Mouse (Mus musculus) midbrain, embryonic 11.5 days (tissue): ENCODE measurements around the gene Fgfrl1. TPM values are rescaled to one million over a fixed set of nuclear protein-coding genes. Genes with fewer than 3 reads are reported as not detected.
"Not testable (repeated sequence)": the region's sequence is repeated elsewhere in the genome, so short reads cannot be mapped to it uniquely, and the experiment has no call there.

Experiments
- ATAC-seq: fragments of 200-750 bp; cut with Nextera tagmentation; 2 replicates; pipeline ENCODE4 v1.8.0; 2017; ENCODE audit warnings: moderate TSS enrichment, moderate library complexity; ENCODE audit not compliant: low FRiP score
- DNase-seq: peaks from one replicate; pipeline ENCODE4 v3.0.0; 2015; ENCODE audit warnings: low spot score; ENCODE audit errors: missing footprints
- H3K27ac ChIP-seq: fragments of 300-500 bp; sonication (generic); 2 replicates; pipeline ENCODE4 v1.5.1; 2014; ENCODE audit warnings: low read depth, low read length
- H3K27me3 ChIP-seq: fragments of 300-500 bp; sonication (generic); 2 replicates; pipeline ENCODE4 v1.6.1; 2014; ENCODE audit warnings: mild to moderate bottlenecking, low read length, moderate library complexity, mixed read lengths; ENCODE audit not compliant: control insufficient read depth, insufficient read depth
- H3K36me3 ChIP-seq: fragments of 300-500 bp; sonication (generic); 2 replicates; pipeline ENCODE4 v1.6.1; 2014; ENCODE audit warnings: mild to moderate bottlenecking, low read length, moderate library complexity, mixed read lengths; ENCODE audit not compliant: control insufficient read depth, insufficient read depth
- H3K4me1 ChIP-seq: fragments of 300-500 bp; sonication (generic); 2 replicates; pipeline ENCODE4 v1.6.1; 2014; ENCODE audit warnings: low read length; ENCODE audit not compliant: control insufficient read depth, insufficient read depth
- H3K4me2 ChIP-seq: fragments of 300-500 bp; sonication (generic); 2 replicates; pipeline ENCODE4 v1.6.1; 2014; ENCODE audit warnings: mild to moderate bottlenecking, moderate library complexity
- H3K4me3 ChIP-seq: fragments of 300-500 bp; sonication (generic); 2 replicates; pipeline ENCODE4 v1.5.1; 2014; ENCODE audit warnings: low read depth, low read length
- H3K9ac ChIP-seq: fragments of 300-500 bp; sonication (generic); 2 replicates; pipeline ENCODE4 v1.6.1; 2014; ENCODE audit warnings: low read length
- H3K9me3 ChIP-seq: fragments of 300-500 bp; sonication (generic); 2 replicates; pipeline ENCODE4 v1.6.1; 2016; ENCODE audit warnings: low read length; ENCODE audit not compliant: control insufficient read depth
- WGBS: fragments of 180-500 bp; shearing (Covaris S2); extraction: QIAGEN DNeasy Blood & Tissue Kit; methylation state at CpG from one replicate; pipeline ENCODE4 v1.1.7; 2014; 5-methylcytosine and 5-hydroxymethylcytosine counted together
- polyA plus RNA-seq: library from polyadenylated mRNA; unstranded; fragments of >200 nt; fragmentation: Nextera tagmentation; extraction: Ambion mirVana; gene quantifications from 2 replicates; pipeline ENCODE4 v1.2.1, GENCODE M21; 2014

Fgfrl1 gene
- polyA plus RNA-seq, 1 experiment from 2014 or later = 15.0 TPM

GRCm38 (mm10) chr5:108750328-108751210, 58.4 kb downstream of the Fgfrl1 start:
- H3K4me1 ChIP-seq = no peaks in the 10 kb centered on the region
- no peak overlapping the region for H3K9ac ChIP-seq
- H3K9me3 ChIP-seq = no peaks in the 10 kb centered on the region
- ATAC-seq (no peak), DNase-seq (no peak)
- H3K36me3 ChIP-seq = no peaks in the 10 kb centered on the region
- H3K4me3 ChIP-seq = no peak overlapping the region
- WGBS = 77% methylated on average over 5 of the region's 5 CpGs
- no peak overlapping the region for H3K4me2 ChIP-seq
- no peaks in the 10 kb centered on the region for H3K27me3 ChIP-seq
- H3K27ac ChIP-seq = no peak overlapping the region

GRCm38 (mm10) chr5:108751258-108751657, 59.1 kb downstream of the Fgfrl1 start:
- not testable (repeated sequence) for H3K36me3 ChIP-seq, DNase-seq, ATAC-seq, H3K9me3 ChIP-seq, H3K27me3 ChIP-seq, H3K27ac ChIP-seq, H3K4me3 ChIP-seq, H3K4me2 ChIP-seq, H3K9ac ChIP-seq, H3K4me1 ChIP-seq
- 81% methylated on average over 4 of the region's 4 CpGs for WGBS

Other genes with a start within 250 kb of the Fgfrl1 start
- gene Mfsd7a, start 243.5 kb upstream of the Fgfrl1 start, polyA plus RNA-seq = 0.18 TPM in 1 of 2 replicates, not detected in the other
- 29.2 and 34.0 TPM in 2 replicates for gene Pcgf3, start 231.2 kb upstream of the Fgfrl1 start, polyA plus RNA-seq
- gene Cplx1, start 142.4 kb upstream of the Fgfrl1 start, polyA plus RNA-seq = 7.4 and 8.7 TPM in 2 replicates
- gene Gak, start 62.6 kb upstream of the Fgfrl1 start, polyA plus RNA-seq = 43.3 and 45.3 TPM in 2 replicates
- 20.9 and 22.1 TPM in 2 replicates for gene Tmem175, start 62.6 kb upstream of the Fgfrl1 start, polyA plus RNA-seq
- gene Idua, start 32.1 kb upstream of the Fgfrl1 start, polyA plus RNA-seq = 9.2 TPM in 2 replicates
- gene Dgkq, start 22.7 kb upstream of the Fgfrl1 start, polyA plus RNA-seq = 8.6 TPM in 2 replicates
- 0.69 and 0.81 TPM in 2 replicates for gene Slc26a1, start 16.8 kb upstream of the Fgfrl1 start, polyA plus RNA-seq
- 1.7 TPM in 1 of 2 replicates, not detected in the other for gene Rnf212, start 82.6 kb downstream of the Fgfrl1 start, polyA plus RNA-seq
- gene Tmed11, start 103.0 kb downstream of the Fgfrl1 start, polyA plus RNA-seq = not detected in 2 replicates
- gene Vmn2r8, start 116.5 kb downstream of the Fgfrl1 start, polyA plus RNA-seq = not detected in 2 replicates
- not detected in 2 replicates for gene Vmn2r9, start 160.2 kb downstream of the Fgfrl1 start, polyA plus RNA-seq